Mouse (Mus musculus): ENCODE measurements around the gene S100pbp. TPM values are rescaled to one million over a fixed set of nuclear protein-coding genes. Genes with fewer than 3 reads are reported as not detected.

Gene S100pbp
- 17.8 and 18.5 TPM in 2 replicates for polyA plus RNA-seq (2015; fragmentation: Nextera tagmentation; extraction: Ambion mirVana)

DNA sequence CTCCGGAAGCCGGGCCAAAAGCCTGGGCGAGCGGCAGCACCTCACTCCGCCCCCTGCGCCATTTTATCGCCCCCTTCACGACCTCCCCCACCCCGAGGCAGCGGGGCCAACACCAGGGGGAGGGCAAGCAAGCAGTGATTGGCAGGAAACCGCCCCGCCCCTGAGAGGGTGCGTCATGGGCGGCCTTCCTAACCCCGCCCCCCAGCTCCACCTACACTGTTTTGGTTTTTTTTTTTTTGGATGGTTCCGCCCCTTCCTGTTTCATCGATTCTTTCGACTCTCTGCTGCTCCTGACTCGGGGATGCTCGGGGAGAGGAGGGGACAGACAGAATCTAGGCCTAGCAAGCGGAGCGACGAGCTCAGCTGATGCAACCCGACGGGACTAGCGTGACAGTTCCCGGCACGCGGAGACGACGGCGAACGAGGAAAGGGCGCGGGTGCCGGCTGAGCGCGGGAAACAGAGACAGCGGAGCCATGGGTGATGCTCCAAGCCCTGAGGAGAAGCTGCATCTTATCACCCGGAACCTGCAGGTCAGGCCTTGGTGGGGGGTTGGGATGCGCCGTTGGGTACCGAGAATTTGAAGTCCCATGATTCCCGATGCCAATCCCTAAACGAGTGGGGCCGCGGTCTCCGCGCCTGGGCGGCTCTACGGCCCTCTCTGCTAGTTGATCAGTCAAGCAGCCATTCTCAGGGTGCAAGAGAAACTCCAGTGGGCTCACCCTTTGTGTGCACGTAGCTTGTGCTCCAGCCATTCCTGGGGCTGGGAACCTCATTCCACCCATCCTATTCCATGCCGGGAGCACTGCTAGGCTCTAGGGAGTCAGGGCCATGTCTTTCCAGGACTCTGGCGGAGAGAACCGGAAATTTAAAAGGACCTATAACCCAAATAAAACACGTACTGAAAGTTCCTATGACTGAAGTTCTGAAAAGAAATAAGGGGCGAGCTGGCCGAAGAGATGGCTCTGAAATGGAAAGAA, at the start of gene S100pbp, which contains the start of gene Yars:
TSS of gene S100pbp (minus strand) at position 186 of the 978 bp plus-strand sequence.
TSS of gene Yars (plus strand) at position 219 of the 978 bp plus-strand sequence.
- Histone ChIP-seq H3K9me3 (replicated peaks) (no peaks in the 10 kb centered on the region), H3K4me2 (replicated peaks) (peak within 1 kb of the TSS; percentile 71), H3K4me3 (replicated peaks) (peak within 1 kb of the TSS; percentile 92), H3K27ac (replicated peaks) (peak within 1 kb of the TSS; percentile 91), H3K9ac (peak within 1 kb of the TSS; percentile 63), H3K36me3 (peaks cover 10% of the 10 kb centered on the region; the same call in 1 of the 2 replicates), H3K4me1 (peaks cover 20% of the 10 kb centered on the region), H3K27me3 (no peaks in the 10 kb centered on the region)
- ATAC-seq (ENCODE audit: insufficient number of reproducible peaks, low FRiP score, low TSS enrichment, low read depth): peak; percentile 89
- WGBS: under 1% methylated on average over 55 of the region's 58 CpGs

DNA sequence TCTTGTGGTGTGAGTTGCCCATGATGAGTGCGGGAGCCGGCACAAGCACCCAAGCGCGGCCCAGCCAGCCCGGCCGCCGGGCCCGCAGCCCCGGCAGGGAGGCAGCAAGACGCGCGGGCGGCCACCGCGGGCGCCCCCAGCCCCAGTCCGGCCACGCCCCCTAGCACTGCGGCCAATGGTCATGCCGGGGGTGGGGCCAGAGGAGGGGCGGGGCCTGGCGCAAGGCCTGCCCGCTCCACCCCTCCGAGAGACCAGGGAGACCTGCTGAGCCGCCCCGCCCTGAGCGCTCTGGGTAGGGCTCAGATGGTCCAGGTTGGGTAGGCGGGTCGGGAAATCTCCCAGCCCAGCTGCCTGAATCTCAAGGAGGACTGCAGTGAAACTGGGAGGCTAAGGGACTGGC, 49.5 kb upstream of the S100pbp start:
- peak; percentile 84 for ATAC-seq (ENCODE audit: insufficient number of reproducible peaks, low FRiP score, low TSS enrichment, low read depth)
- H3K9me3 ChIP-seq (replicated peaks): no peaks in the 10 kb centered on the region
- peak overlapping the region; percentile 72 for H3K27ac ChIP-seq (replicated peaks)
- H3K9ac ChIP-seq: peak overlapping the region; percentile 55
- peaks cover 69% of the 10 kb centered on the region for H3K4me1 ChIP-seq
- no peaks in the 10 kb centered on the region for H3K36me3 ChIP-seq
- peak overlapping the region; percentile 96 for H3K4me2 ChIP-seq (replicated peaks)
- 0% methylated on average over 28 of the region's 29 CpGs for WGBS
- peak overlapping the region; percentile 70 for H3K4me3 ChIP-seq (replicated peaks)
- H3K27me3 ChIP-seq: no peaks in the 10 kb centered on the region

DNA sequence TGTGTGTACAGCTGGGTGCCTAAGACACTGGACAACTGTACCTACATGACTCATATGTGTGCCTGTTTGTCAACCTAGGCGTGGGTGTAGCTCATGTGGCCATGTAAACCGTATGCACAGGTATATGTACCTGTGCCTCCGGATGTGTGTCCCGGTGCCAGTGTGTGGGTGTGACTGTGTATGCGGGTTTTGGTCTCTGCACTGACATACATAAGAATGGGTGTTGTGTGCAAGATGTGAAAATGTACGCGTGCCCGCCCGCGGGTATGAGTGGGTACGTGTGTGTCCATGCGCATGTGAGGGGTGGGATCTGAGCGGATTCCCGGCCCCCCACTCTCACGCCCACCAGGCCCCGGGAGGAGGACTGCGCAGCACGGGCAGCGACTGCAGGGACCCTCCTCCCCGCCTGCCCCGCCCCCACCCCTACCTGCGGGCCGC, 49.1 kb upstream of the S100pbp start:
- H3K4me1 ChIP-seq: peaks cover 69% of the 10 kb centered on the region
- peak overlapping the region; percentile 55 for H3K9ac ChIP-seq
- ATAC-seq (ENCODE audit: insufficient number of reproducible peaks, low FRiP score, low TSS enrichment, low read depth): peak; percentile 12
- WGBS: 0% methylated on average over 23 of the region's 23 CpGs
- H3K9me3 ChIP-seq (replicated peaks): no peaks in the 10 kb centered on the region
- peak overlapping the region; percentile 72 for H3K27ac ChIP-seq (replicated peaks)
- peak overlapping the region; percentile 70 for H3K4me3 ChIP-seq (replicated peaks)
- H3K27me3 ChIP-seq: no peaks in the 10 kb centered on the region
- H3K4me2 ChIP-seq (replicated peaks): peak overlapping the region; percentile 96
- no peaks in the 10 kb centered on the region for H3K36me3 ChIP-seq

DNA sequence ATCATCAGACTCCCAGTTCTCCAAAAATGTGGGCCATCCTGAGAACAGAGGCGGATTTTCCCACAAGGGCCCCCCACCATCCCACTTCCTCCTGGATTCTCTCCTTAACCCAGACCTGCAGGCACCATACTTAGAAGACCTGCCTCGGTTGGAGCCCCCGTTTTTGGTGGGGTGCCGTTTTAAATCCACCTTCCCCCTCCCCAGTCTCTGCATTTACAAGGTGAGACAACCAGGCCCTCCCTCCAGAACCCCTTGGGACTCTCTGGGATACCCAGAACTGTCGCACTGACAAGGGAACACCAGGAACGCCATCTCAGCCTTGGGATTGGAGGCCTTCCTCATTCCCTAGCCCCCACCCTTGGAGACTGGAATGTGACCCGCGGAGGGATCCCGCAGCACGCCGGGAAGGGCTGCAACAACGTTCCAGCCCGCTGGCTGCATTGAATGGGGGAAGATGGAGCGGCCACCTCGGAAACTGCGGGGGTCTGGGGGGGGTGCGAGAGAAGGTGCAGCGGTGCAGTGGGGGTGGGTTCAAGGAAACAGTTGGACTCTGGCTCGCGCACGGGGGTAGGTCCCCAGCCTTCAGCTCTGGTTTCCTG, 48.4 kb upstream of the S100pbp start:
- peak overlapping the region; percentile 96 for H3K4me2 ChIP-seq (replicated peaks)
- no peaks in the 10 kb centered on the region for H3K36me3 ChIP-seq
- H3K27me3 ChIP-seq: no peaks in the 10 kb centered on the region
- peaks cover 72% of the 10 kb centered on the region for H3K4me1 ChIP-seq
- peak overlapping the region; percentile 55 for H3K9ac ChIP-seq
- peak overlapping the region; percentile 72 for H3K27ac ChIP-seq (replicated peaks)
- no peak for ATAC-seq (ENCODE audit: insufficient number of reproducible peaks, low FRiP score, low TSS enrichment, low read depth)
- WGBS: 7% methylated on average over 21 of the region's 21 CpGs
- H3K9me3 ChIP-seq (replicated peaks): no peaks in the 10 kb centered on the region
- H3K4me3 ChIP-seq (replicated peaks): peak overlapping the region; percentile 70

DNA sequence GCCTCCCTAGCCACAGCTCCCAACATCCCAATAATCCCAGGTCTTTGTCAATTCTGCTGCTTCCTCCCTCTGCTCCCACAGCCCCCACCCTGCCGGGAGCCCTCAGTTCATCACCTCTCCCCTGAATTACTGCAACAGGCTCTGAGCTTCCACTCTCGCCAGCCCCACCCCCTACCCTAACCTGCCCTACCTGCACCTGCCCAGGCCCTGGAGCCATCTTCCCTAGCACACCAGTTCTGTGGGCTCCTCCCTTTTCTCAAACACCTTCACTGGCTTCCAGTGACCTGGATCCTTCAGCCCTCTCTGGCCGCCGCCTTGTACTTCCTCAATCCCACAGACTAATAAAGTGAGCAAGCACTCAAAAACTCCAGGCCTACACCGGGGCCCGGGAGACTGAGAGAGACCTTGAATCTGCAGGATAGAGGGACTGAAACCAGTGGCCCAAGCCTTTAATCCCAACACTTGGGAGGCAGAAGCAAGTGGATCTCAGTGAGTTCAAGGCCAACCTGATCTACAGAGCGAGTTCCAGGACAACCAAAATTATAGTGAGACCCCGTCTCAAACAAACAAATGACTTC, 46.8 kb upstream of the S100pbp start:
- peak overlapping the region; percentile 66; the same call in 1 of the 2 replicates for H3K27ac ChIP-seq (replicated peaks)
- H3K9ac ChIP-seq: no peak overlapping the region
- peaks cover 70% of the 10 kb centered on the region for H3K4me1 ChIP-seq
- H3K27me3 ChIP-seq: no peaks in the 10 kb centered on the region
- no peaks in the 10 kb centered on the region for H3K36me3 ChIP-seq
- 74% methylated on average over 8 of the region's 8 CpGs for WGBS
- ATAC-seq (ENCODE audit: insufficient number of reproducible peaks, low FRiP score, low TSS enrichment, low read depth): no peak
- H3K4me2 ChIP-seq (replicated peaks): no peak overlapping the region; the same call in 1 of the 2 replicates
- H3K9me3 ChIP-seq (replicated peaks): no peaks in the 10 kb centered on the region
- no peak overlapping the region for H3K4me3 ChIP-seq (replicated peaks)

DNA sequence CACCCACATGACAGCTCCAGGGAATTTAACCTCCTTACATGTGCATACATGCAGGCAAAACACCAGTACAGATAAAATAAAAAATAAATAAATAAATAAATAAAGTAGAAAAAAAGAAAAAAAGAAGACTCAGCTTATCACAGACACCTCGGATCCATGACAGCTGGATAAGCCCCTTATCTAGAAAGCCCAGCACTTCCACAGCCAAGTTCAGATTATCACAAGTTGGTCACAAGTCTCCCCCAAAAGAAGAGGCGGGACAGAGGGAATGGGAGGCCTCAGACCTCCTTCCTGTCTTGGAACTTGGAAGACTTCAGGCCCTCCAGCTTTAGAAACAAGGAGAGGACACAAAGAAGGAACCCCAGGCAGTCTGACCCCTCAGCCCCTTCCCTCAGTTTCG, 45.6 kb upstream of the S100pbp start:
- H3K27ac ChIP-seq (replicated peaks): peak overlapping the region; percentile 1; the same call in 1 of the 2 replicates
- no peak for ATAC-seq (ENCODE audit: insufficient number of reproducible peaks, low FRiP score, low TSS enrichment, low read depth)
- no peak overlapping the region for H3K4me2 ChIP-seq (replicated peaks)
- H3K4me1 ChIP-seq: peaks cover 71% of the 10 kb centered on the region
- H3K27me3 ChIP-seq: no peaks in the 10 kb centered on the region
- H3K36me3 ChIP-seq: no peaks in the 10 kb centered on the region
- no peaks in the 10 kb centered on the region for H3K9me3 ChIP-seq (replicated peaks)
- 76% methylated on average over 3 of the region's 3 CpGs for WGBS
- H3K4me3 ChIP-seq (replicated peaks): no peak overlapping the region
- no peak overlapping the region for H3K9ac ChIP-seq

DNA sequence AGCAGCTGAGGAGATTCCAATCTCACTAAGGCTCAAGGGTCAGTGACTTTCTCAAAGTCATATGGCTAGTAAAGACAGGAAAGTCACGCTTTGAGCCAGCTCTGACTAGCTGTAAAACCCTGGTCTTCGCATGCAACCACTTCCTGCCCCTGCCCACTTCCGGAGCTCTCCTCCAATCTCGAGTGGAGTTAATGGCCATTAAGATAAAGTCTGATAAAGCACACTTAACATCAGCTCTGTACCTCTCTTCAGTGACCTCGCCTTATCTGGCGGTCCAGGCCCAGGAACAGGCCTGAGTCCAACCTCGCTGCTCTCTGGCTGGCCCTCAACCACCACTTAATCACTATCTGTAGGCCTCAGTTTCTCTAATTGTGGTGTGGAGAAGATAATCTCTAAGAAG, 45.0 kb upstream of the S100pbp start:
- Histone ChIP-seq H3K9me3 (replicated peaks) (no peaks in the 10 kb centered on the region), H3K27ac (replicated peaks) (no peak overlapping the region), H3K9ac (no peak overlapping the region), H3K4me2 (replicated peaks) (no peak overlapping the region), H3K27me3 (no peaks in the 10 kb centered on the region), H3K4me3 (replicated peaks) (no peak overlapping the region), H3K4me1 (peaks cover 67% of the 10 kb centered on the region), H3K36me3 (no peaks in the 10 kb centered on the region)
- WGBS: 74% methylated on average over 7 of the region's 7 CpGs
- no peak for ATAC-seq (ENCODE audit: insufficient number of reproducible peaks, low FRiP score, low TSS enrichment, low read depth)

DNA sequence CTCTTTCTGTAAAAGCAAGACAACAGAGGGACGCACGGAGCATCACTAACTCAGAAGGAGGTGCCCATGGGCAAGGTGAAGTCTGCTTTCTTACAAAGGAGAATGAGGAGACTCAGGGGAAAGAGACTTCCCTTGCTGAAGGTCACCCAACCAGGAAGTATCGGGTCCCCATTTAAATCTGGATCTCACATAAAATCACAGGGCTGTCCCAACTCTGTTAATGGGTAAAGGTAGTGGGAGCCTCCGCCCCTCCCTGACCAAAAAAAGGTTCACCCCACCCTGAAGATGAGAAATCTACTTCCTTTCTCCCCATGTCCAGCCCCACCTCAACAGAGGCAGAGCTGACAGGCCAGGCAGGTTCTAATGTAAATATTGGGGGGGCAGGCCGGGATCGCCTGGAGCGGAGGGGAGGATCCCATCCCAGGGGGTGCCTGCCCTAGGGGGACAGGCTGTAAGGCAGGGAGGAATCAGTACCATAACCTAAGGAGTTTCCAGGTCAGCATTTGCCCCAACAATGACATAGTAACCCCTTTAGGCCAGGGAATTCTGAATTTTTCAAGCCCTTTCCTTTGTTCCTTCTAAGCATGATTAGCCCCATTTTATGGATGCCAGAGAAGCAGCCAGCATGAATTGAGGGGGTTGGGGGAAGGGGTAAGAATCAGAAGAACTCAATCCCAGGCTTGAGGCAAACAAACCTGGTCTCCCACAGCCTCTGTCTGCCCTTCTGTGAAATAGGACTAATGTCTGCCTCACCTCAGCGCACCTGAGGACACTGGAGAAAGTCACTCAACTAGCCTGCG, 43.2 kb upstream of the S100pbp start:
- Histone ChIP-seq H3K9ac (no peak overlapping the region), H3K4me2 (replicated peaks) (0 out of 2 replicates have a peak overlapping the region, but pooled peaks have one; percentile 13), H3K36me3 (no peaks in the 10 kb centered on the region), H3K4me1 (peaks cover 57% of the 10 kb centered on the region), H3K27me3 (no peaks in the 10 kb centered on the region), H3K27ac (replicated peaks) (peak overlapping the region; percentile 82), H3K4me3 (replicated peaks) (no peak overlapping the region), H3K9me3 (replicated peaks) (no peaks in the 10 kb centered on the region)
- ATAC-seq (ENCODE audit: insufficient number of reproducible peaks, low FRiP score, low TSS enrichment, low read depth): no peak
- WGBS: 72% methylated on average over 9 of the region's 9 CpGs

DNA sequence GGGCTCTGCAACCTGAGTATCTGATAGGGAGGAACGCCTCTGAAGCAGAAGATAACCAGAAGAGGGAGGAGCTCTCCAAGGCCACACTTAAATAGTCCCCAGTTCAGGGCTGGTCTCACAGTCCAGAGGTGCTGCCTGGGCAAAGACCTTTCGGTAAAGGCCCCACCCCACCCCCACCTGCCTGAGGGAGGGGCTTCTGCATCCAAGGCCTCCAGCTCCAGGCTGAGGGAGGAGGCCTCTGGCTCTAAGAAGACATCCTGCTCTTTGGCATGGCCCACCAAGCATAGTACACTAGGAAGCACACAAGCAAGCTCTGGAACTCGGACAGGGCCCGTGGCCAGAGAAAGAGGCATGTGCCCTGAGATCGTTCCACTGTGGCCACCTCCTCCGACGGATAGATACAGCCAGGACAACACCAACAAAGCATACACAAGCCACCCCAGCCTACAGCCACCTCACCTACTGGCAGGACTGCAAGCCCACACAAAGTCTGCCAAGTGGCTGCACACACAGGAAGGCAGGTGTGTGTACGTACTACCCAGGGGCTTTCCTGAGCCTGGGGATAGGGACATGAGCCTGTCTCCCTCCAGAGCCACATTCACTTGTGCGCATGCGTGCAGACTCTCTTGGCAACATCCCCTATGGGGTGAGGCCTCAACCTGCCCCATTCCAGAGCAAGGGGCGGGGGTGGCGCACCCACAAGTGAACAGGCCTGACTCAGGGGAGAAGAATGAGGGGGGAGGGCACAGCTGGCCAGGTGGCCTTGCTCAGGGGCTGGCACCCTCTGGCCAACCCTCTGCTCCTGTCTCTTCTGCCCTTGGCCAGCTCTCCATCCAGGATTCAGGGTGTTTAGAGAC, 42.3 kb upstream of the S100pbp start:
- no peaks in the 10 kb centered on the region for H3K9me3 ChIP-seq (replicated peaks)
- 0 out of 2 replicates have a peak, but pooled peaks have one; percentile 22 for ATAC-seq (ENCODE audit: insufficient number of reproducible peaks, low FRiP score, low TSS enrichment, low read depth)
- 53% methylated on average over 12 of the region's 12 CpGs for WGBS
- no peaks in the 10 kb centered on the region for H3K27me3 ChIP-seq
- H3K4me3 ChIP-seq (replicated peaks): no peak overlapping the region
- peaks cover 58% of the 10 kb centered on the region for H3K4me1 ChIP-seq
- H3K36me3 ChIP-seq: no peaks in the 10 kb centered on the region
- H3K9ac ChIP-seq: no peak overlapping the region
- peak overlapping the region; percentile 15 for H3K4me2 ChIP-seq (replicated peaks)
- H3K27ac ChIP-seq (replicated peaks): peak overlapping the region; percentile 82

DNA sequence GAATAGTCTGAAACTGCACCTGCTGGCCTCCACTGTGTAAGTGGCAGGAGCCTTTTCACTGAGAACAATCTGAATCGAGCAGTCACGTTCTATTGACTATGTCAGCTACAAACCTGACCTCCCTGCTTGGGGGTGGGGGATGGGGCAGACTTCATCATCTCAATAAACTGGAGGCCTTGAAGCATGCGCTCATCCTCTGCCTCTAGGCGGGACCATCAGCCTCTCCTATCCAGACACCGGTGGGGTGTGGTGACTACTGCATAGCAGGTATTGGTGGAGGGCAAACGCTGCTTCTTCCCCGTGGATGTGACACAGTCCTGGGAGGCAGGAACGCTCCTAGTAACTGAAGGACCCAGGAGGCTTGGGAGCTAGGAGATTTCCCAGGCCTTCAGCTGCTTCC, 41.4 kb upstream of the S100pbp start:
- peaks cover 58% of the 10 kb centered on the region for H3K4me1 ChIP-seq
- no peaks in the 10 kb centered on the region for H3K27me3 ChIP-seq
- H3K27ac ChIP-seq (replicated peaks): peak overlapping the region; percentile 82; the same call in 1 of the 2 replicates
- H3K4me3 ChIP-seq (replicated peaks): no peak overlapping the region
- no peak for ATAC-seq (ENCODE audit: insufficient number of reproducible peaks, low FRiP score, low TSS enrichment, low read depth)
- 51% methylated on average over 8 of the region's 8 CpGs for WGBS
- no peaks in the 10 kb centered on the region for H3K36me3 ChIP-seq
- no peaks in the 10 kb centered on the region for H3K9me3 ChIP-seq (replicated peaks)
- no peak overlapping the region for H3K9ac ChIP-seq
- H3K4me2 ChIP-seq (replicated peaks): peak overlapping the region; percentile 15; the same call in 1 of the 2 replicates

Data from embryonic facial prominence, embryonic 15.5 days (tissue).